Mouse (Mus musculus) myocyte (in vitro differentiated cells): ENCODE results near the gene Bace1. TPM values are rescaled to one million over a fixed set of nuclear protein-coding genes. Genes with fewer than 3 reads are reported as not detected.

ENCODE experiments used
- H3K27me3 ChIP-seq: one replicate; pipeline ENCODE4 v1.6.1; 2011; ENCODE audit not compliant: control insufficient read depth, insufficient read depth, insufficient read length
- H3K36me3 ChIP-seq: one replicate; pipeline ENCODE4 v1.6.1; 2011; ENCODE audit not compliant: control insufficient read depth, insufficient read depth
- H3K4me2 ChIP-seq: one replicate; pipeline ENCODE4 v1.6.1; 2011; ENCODE audit warnings: low read depth, control low read depth
- H3K4me3 ChIP-seq: one replicate; pipeline ENCODE4 v1.5.1; 2011; ENCODE audit warnings: mild to moderate bottlenecking, control low read depth, moderate library complexity
- H3K79me2 ChIP-seq: one replicate; pipeline ENCODE4 v1.6.1; 2011; ENCODE audit not compliant: control insufficient read depth, insufficient read depth
- H3ac ChIP-seq: one replicate; pipeline ENCODE4 v1.6.1; 2011; ENCODE audit not compliant: control insufficient read depth, insufficient read length
- CEBPB ChIP-seq: IDR thresholded peaks from 2 replicates; pipeline ENCODE4 v1.6.1; 2011; ENCODE audit warnings: mild to moderate bottlenecking, moderate library complexity; ENCODE audit not compliant: poor library complexity, insufficient read depth, severe bottlenecking
- E2F4 ChIP-seq: IDR thresholded peaks from one replicate; pipeline ENCODE4 v1.6.1; 2011; ENCODE audit warnings: mild to moderate bottlenecking, control low read depth, moderate library complexity; ENCODE audit not compliant: insufficient read depth
- MAX ChIP-seq: IDR thresholded peaks from one replicate; pipeline ENCODE4 v1.6.1; 2011; ENCODE audit warnings: low read depth, mild to moderate bottlenecking, control low read depth
- MYOD1 ChIP-seq, 3 experiments: IDR thresholded peaks; one replicate each; pipeline ENCODE4 v1.6.1; 2011; ENCODE audit warnings: control low read depth in 2 of 3, low read depth in 2 of 3, mild to moderate bottlenecking in 2 of 3, moderate library complexity in 1 of 3; ENCODE audit not compliant: insufficient read length in 2 of 3, control insufficient read depth in 1 of 3
- MYOG ChIP-seq, 3 experiments: IDR thresholded peaks; one replicate each; pipeline ENCODE4 v1.6.1; 2011; ENCODE audit warnings: control low read depth in 2 of 3, low read depth in 2 of 3, mild to moderate bottlenecking in 2 of 3; ENCODE audit not compliant: insufficient read length in 2 of 3, control insufficient read depth in 1 of 3, insufficient read depth in 1 of 3
- POLR2A ChIP-seq: IDR thresholded peaks from one replicate; pipeline ENCODE4 v1.6.1; 2011; ENCODE audit warnings: low read depth, mild to moderate bottlenecking, control low read depth, moderate library complexity; ENCODE audit not compliant: insufficient read length
- POLR2AphosphoS2 ChIP-seq: IDR thresholded peaks from one replicate; pipeline ENCODE4 v1.6.1; 2011; ENCODE audit warnings: low read depth, control low read depth; ENCODE audit not compliant: insufficient read length
- REST ChIP-seq: IDR thresholded peaks from one replicate; pipeline ENCODE4 v1.6.1; 2011; ENCODE audit warnings: mild to moderate bottlenecking, control low read depth, moderate library complexity; ENCODE audit not compliant: insufficient read depth, insufficient read length
- SRF ChIP-seq: IDR thresholded peaks from one replicate; pipeline ENCODE4 v1.6.1; 2011; ENCODE audit warnings: low read depth; ENCODE audit not compliant: control insufficient read depth, insufficient read length
- TCF12 ChIP-seq: IDR thresholded peaks from one replicate; pipeline ENCODE4 v1.6.1; 2011; ENCODE audit warnings: mild to moderate bottlenecking, control low read depth; ENCODE audit not compliant: poor library complexity, insufficient read depth, severe bottlenecking
- TCF3 ChIP-seq: IDR thresholded peaks from one replicate; pipeline ENCODE4 v1.6.1; 2011; ENCODE audit warnings: low read depth, control low read depth; ENCODE audit not compliant: insufficient read length
- USF1 ChIP-seq: IDR thresholded peaks from one replicate; pipeline ENCODE4 v1.6.1; 2011; ENCODE audit warnings: low read depth, mild to moderate bottlenecking, control low read depth, moderate library complexity
- polyA plus RNA-seq: library from polyadenylated mRNA; unstranded; fragments of >200 nt; fragmentation: generic; extraction: Trizol; gene quantifications from one replicate; pipeline ENCODE4 v1.2.1, GENCODE M21; 2012; ENCODE audit warnings: missing spikeins

Bace1 gene
- polyA plus RNA-seq, 1 experiment: 14.5 TPM

DNA sequence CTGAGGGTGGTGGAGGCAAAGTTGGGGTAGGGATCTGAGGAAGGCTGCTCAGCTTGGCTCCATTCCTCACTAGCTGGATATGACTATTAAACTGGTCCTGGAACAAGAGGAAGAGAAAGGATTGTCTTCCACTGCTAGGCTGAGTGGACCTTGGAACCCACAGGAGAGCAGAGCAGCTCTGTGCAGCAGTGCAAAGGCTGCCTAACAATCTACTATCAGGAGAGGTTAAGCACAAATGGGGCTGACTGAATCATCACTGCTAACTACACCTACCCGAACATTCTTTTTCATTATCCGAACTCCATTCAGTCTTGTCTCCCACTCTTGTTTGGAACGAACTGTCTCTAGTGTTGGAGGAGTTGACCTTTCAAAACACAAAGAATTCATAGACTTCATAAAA, 30.8 kb downstream of the Bace1 start:
- Histone ChIP-seq H3K4me3 (no peak overlapping the region), H3ac (no peak overlapping the region), H3K36me3 (peaks cover 30% of the 10 kb centered on the region), H3K27me3 (no peaks in the 10 kb centered on the region), H3K79me2 (no peaks in the 10 kb centered on the region), H3K4me2 (no peak overlapping the region)
- TF ChIP-seq MAX: no peak
- TF ChIP-seq MYOD1 (IDR thresholded peaks at IDR 0.05; ENCODE audit: control insufficient read depth in 1 of 3, insufficient read length in 2 of 3, low read depth in 2 of 3): no peak
- no peak for TF ChIP-seq TCF3
- no peak for TF ChIP-seq USF1
- no peak for TF ChIP-seq REST
- TF ChIP-seq E2F4: no peak
- TF ChIP-seq CEBPB: no peak
- no peak for TF ChIP-seq POLR2AphosphoS2
- TF ChIP-seq POLR2A: no peak
- TF ChIP-seq TCF12: no peak
- TF ChIP-seq SRF: no peak
- TF ChIP-seq MYOG (IDR thresholded peaks at IDR 0.05; ENCODE audit: control insufficient read depth in 1 of 3, insufficient read depth in 1 of 3, insufficient read length in 2 of 3, low read depth in 2 of 3): no peak

DNA sequence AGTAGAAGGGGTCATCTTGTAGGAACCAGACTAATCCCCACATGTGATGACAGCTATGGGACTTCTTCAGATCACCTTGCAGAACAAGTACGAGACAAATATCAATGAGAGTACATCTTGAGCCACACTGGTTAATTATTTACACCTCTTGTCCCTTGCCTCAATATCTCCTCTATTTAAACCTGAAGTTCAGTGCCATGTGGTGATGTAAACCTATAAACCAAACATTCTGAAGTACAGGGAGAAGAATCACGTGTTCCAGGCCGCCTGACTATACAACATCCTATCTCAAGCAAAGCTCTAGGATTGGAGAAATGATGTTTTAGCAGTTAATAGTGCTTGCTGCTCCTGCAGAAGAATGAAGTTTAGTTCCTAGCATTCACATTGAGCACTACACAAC, 31.9 kb downstream of the Bace1 start:
- H3K4me2 ChIP-seq: no peak overlapping the region
- H3K27me3 ChIP-seq: no peaks in the 10 kb centered on the region
- no peak for TF ChIP-seq CEBPB
- TF ChIP-seq MAX: no peak
- no peak for TF ChIP-seq TCF3
- no peak for TF ChIP-seq MYOG (IDR thresholded peaks at IDR 0.05; ENCODE audit: control insufficient read depth in 1 of 3, insufficient read depth in 1 of 3, insufficient read length in 2 of 3, low read depth in 2 of 3)
- no peak for TF ChIP-seq E2F4
- TF ChIP-seq POLR2AphosphoS2: no peak
- no peak for TF ChIP-seq SRF
- no peak for TF ChIP-seq POLR2A
- TF ChIP-seq TCF12: no peak
- no peak for TF ChIP-seq REST
- no peak for TF ChIP-seq MYOD1 (IDR thresholded peaks at IDR 0.05; ENCODE audit: control insufficient read depth in 1 of 3, insufficient read length in 2 of 3, low read depth in 2 of 3)
- TF ChIP-seq USF1: no peak
- peaks cover 34% of the 10 kb centered on the region for H3K36me3 ChIP-seq
- H3ac ChIP-seq: no peak overlapping the region
- no peak overlapping the region for H3K4me3 ChIP-seq
- H3K79me2 ChIP-seq: no peaks in the 10 kb centered on the region

- Histone ChIP-seq H3K4me2 (no peak overlapping the region), H3ac (no peak overlapping the region), H3K79me2 (no peaks in the 10 kb centered on the region), H3K36me3 (peaks cover 27% of the 10 kb centered on the region), H3K4me3 (no peak overlapping the region), H3K27me3 (no peaks in the 10 kb centered on the region)
- TF ChIP-seq POLR2AphosphoS2 (no peak), MYOD1 (IDR thresholded peaks at IDR 0.05; ENCODE audit: control insufficient read depth in 1 of 3, insufficient read length in 2 of 3, low read depth in 2 of 3) (no peak), MAX (no peak), POLR2A (no peak), TCF3 (no peak), E2F4 (no peak)
These were observed 39.5 kb downstream of the Bace1 start for GRCm38 (mm10) chr9:45877928-45878327.

DNA sequence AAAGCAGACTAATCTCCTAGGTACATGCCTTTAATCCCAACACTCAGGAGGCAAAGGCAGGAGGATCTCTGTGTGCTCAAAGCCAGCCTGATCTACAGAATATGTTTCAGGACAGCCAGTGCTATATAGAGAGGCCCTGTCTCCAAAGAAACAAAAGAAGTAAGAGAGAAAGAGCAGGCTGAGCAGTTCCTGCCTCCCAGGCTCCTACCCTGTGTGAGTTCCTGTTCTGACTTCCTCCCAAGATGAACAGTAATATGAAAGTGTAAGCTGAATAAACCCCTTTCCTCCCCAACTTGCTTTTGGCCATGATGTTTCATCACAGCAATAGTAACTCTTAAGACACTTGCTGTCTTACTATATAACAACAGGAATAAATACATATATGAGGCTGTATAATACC, 55.3 kb downstream of the Bace1 start:
- Histone ChIP-seq H3K4me2 (no peak overlapping the region), H3ac (no peak overlapping the region), H3K4me3 (no peak overlapping the region), H3K79me2 (no peaks in the 10 kb centered on the region), H3K36me3 (peaks cover 47% of the 10 kb centered on the region), H3K27me3 (no peaks in the 10 kb centered on the region)
- TF ChIP-seq USF1: no peak
- no peak for TF ChIP-seq MAX
- TF ChIP-seq E2F4: no peak
- no peak for TF ChIP-seq POLR2A
- no peak for TF ChIP-seq CEBPB
- TF ChIP-seq MYOG (IDR thresholded peaks at IDR 0.05; ENCODE audit: control insufficient read depth in 1 of 3, insufficient read depth in 1 of 3, insufficient read length in 2 of 3, low read depth in 2 of 3): no peak
- TF ChIP-seq POLR2AphosphoS2: no peak
- no peak for TF ChIP-seq SRF
- no peak for TF ChIP-seq TCF3
- no peak for TF ChIP-seq MYOD1 (IDR thresholded peaks at IDR 0.05; ENCODE audit: control insufficient read depth in 1 of 3, insufficient read length in 2 of 3, low read depth in 2 of 3)
- TF ChIP-seq REST: no peak
- no peak for TF ChIP-seq TCF12

DNA sequence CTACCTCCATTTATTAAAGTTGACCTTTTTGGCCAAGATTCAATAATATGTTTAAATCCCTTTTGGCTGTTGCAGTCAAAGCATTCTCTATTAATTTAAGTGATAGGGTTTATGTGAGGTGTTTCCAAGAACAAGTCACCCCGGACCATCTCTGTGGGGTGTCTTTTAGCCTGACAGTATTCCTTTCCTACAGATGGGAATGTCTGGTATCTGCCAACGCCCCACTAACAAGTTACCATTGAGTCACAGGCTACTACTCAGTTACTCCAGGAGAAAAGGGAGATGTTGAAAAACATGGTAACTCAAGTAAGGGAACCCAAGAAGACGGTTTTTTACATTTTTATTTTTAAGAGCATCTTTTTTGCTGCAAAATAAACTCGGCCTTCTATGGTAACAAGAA, 66.8 kb downstream of the Bace1 start:
- TF ChIP-seq TCF12 (no peak), MAX (no peak), CEBPB (no peak), E2F4 (no peak), POLR2AphosphoS2 (no peak), MYOG (IDR thresholded peaks at IDR 0.05; ENCODE audit: control insufficient read depth in 1 of 3, insufficient read depth in 1 of 3, insufficient read length in 2 of 3, low read depth in 2 of 3) (no peak), TCF3 (no peak), POLR2A (no peak), REST (no peak)
- H3K27me3 ChIP-seq: no peaks in the 10 kb centered on the region
- peak overlapping the region; percentile 98 for H3K4me2 ChIP-seq
- peak overlapping the region; percentile 94 for H3K4me3 ChIP-seq
- H3K79me2 ChIP-seq: peaks cover 25% of the 10 kb centered on the region
- peak overlapping the region; percentile 98 for H3ac ChIP-seq
- H3K36me3 ChIP-seq: peaks cover 4% of the 10 kb centered on the region
